Mouse (Mus musculus): ENCODE measurements at regions not wholly inside any gene's neighbourhood (a gene's known extent, or its start where the extent isn't known, plus 50 kb on each side); places are given as distances from the start of the nearest gene placed in this dataset.

DNA sequence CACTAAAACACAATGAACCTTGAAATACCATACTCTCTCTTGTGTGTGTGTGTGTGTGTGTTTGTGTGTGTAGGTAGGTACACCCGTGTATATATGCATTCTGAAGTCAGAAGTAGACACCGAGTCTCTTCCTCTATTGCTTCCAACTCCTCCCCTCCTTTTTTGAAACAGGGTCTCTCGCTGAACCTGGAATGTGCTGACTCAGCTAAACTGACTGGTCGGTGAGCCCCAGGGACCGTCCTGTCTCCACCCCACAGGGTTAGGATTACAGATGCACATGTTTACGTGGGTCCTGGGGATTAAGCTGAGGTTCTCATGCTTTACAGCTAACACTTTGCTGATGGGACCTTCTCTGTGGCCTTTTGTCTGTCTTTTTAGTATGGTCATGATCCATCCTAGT, 74.8 kb upstream of the Nfil3 start:
- no peak for DNase-seq

DNA sequence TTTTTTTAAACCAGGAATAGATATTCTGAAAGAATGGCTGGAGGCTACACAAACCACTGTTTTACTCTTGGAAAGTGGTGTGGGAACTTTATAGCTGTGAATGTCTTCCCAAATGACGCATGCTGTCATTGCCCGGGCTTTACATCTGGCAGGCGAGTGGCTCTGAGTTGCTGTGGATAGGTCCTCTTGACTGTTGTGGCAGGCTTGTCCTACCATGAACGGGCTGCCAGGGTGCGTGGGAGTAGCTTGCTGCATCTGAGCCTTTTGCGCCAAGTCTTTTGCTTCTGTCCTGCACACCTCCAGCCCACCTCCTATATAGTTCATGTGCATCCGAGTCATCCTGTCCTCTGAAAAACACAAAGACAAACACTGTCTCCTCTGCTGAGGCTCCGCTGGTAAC, 72.3 kb upstream of the Nfil3 start:
- DNase-seq: peak; percentile 32 to 41

DNA sequence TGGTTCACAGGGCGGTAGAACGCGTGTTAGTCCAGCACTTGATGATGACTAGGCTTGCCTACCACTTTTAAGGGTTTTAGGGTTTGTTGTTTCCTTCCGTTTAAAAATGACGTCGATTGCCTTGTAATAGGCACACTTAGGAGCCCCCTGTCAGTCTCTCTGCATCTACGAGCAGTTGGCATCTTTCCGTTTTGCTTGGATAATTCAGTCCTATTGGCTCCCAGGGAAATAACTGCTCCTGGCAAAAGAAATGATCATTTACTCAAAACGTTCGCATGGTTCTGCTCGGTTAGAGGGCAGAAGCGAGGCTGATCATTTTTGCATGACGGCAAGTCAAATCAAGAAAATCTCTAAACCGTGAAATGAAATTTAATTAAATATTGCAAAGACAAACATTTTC, 71.9 kb upstream of the Nfil3 start:
- DNase-seq: no peak

DNA sequence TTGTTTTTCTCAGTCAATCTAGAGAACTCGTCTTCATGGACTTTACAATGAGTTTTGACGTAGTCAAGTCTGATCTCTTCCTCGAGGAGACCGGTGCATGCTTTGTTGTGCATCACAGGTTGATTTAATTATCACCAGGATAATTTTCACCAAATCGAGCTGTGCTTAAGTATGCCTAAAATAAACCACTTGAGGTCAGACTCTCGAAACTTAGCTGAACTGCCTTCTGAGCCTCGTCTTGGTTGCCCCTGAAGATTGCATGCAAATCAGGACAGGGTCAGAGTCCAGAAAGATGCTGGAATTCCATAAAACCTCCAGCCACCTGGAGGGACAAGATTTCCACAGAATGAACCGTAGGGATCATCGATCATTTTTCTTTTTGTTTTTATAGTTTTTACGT, 71.3 kb upstream of the Nfil3 start:
- no peak for DNase-seq

DNA sequence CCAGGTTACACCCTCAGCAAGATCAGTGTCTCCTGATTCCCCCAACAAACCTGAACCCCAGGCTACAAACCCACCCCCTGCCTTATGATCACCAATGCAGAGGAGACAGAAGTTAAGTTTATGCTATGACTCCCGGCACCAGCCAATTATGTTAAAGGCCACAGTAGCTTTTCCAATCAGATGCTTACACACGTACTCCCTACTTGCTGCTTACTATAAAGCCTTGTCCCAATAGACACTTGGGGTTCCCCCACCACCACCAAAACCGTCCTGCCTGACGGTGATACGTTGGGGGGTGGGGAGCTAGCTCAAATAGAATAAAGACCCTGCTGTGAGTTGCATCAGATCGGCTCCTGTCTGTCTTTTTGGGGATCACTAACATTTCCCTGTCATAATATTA, 70.5 kb upstream of the Nfil3 start:
- DNase-seq: no peak

DNA sequence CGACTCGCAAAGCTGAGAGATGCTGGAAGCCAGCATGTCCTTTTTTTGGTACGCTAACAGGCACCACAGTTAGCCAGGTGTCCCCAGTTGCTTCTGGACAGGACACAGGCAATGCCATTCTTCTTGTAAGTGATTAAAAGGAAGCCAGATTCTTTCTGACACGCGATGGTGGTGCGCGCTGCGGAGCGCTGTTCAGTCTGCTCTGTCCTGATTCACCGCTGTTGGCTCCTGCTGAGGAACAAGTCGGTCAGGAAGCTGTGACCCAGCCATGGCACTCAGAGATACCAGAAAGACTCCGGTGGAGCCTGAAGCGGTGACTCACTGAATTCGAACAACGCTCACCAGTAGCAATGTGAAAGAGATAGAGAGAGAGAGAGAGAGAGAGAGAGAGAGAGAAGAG, 68.3 kb upstream of the Nfil3 start:
- DNase-seq: no peak

DNA sequence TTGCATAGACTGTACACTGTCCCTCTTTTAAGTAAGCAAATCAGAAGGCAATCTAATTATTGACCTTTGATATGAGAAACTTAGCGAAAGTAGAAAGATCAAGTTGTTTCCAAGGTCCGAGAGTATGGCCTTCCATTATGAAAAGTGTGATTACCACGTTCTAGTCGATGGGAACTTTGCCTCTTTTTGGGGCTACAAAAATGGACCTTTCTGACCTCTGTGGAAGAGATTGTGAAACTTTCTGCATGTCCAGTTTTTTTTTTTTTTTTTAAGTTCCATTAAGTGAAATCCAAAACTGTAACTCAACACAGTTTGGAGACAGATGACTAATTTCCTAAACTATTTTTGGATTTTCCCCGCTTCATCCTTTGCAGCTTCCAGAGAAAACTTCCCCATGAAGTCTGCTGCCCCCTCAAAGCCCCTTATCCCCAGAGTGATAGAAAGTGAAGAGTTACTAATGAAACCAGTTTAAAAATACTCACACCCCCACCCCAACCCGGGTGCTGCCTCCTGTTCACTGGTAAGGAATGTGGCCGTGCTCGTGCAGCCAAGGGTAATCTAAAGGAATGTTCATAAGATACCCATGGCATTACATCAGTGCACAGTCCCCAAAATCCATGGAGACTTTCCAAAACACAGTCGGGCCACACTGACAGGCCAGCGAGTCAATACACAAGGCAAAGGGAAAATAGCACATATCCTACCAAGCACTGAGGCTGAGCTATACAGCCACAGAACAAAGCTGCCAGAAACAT, 52.5 kb upstream of the Nfil3 start:
- DNase-seq: peak in 1 of 2 experiments; percentile 30
